Mouse (Mus musculus) lung, postnatal 0 days (tissue): ENCODE measurements around the gene Olfr1417. TPM values are rescaled to one million over a fixed set of nuclear protein-coding genes. Genes with fewer than 3 reads are reported as not detected.
A peak's percentile ranks its signal among the peaks of the same experiment; 100 is the strongest.

Experiments used
- ATAC-seq: fragments of 200-750 bp; cut with Nextera tagmentation; 2 replicates; pipeline ENCODE4 v1.8.0; 2017; ENCODE audit warnings: moderate library complexity
- DNase-seq: peaks from one replicate; pipeline ENCODE4 v3.0.0-alpha.2; 2016; ENCODE audit warnings: low spot score
- H3K27ac ChIP-seq: fragments of 300-500 bp; sonication (generic); 2 replicates; pipeline ENCODE4 v1.5.1; 2014; ENCODE audit warnings: antibody characterized with exemption, mild to moderate bottlenecking, low read length, mixed read lengths
- H3K27me3 ChIP-seq: fragments of 300-500 bp; sonication (generic); replicated peaks from 2 replicates; pipeline ENCODE4 v1.6.1; 2014; ENCODE audit warnings: low read length, mixed read lengths; ENCODE audit not compliant: insufficient read depth
- H3K36me3 ChIP-seq: fragments of 300-500 bp; sonication (generic); 2 replicates; pipeline ENCODE4 v1.6.1; 2014; ENCODE audit warnings: low read length, mixed read lengths; ENCODE audit not compliant: insufficient read depth
- H3K4me1 ChIP-seq: fragments of 300-500 bp; sonication (generic); 2 replicates; pipeline ENCODE4 v1.6.1; 2014; ENCODE audit warnings: antibody characterized with exemption, low read depth, low read length, mixed read lengths; ENCODE audit not compliant: insufficient read depth
- H3K4me2 ChIP-seq: fragments of 300-500 bp; sonication (generic); replicated peaks from 2 replicates; pipeline ENCODE4 v1.6.1; 2014; ENCODE audit warnings: low read depth, mild to moderate bottlenecking, low read length, moderate library complexity, mixed read lengths
- H3K4me3 ChIP-seq: fragments of 300-500 bp; sonication (generic); 2 replicates; pipeline ENCODE4 v1.5.1; 2014; ENCODE audit warnings: low read depth, low read length
- H3K9ac ChIP-seq: fragments of 300-500 bp; sonication (generic); replicated peaks from 2 replicates; pipeline ENCODE4 v1.6.1; 2014; ENCODE audit warnings: low read depth, mild to moderate bottlenecking
- H3K9me3 ChIP-seq: fragments of 300-500 bp; sonication (generic); 2 replicates; pipeline ENCODE4 v1.6.1; 2016; ENCODE audit warnings: low read length, mixed read lengths
- CTCF ChIP-seq: IDR thresholded peaks from 2 replicates; pipeline ENCODE4 v1.5.1; 2016; ENCODE audit warnings: antibody characterized with exemption, mild to moderate bottlenecking
- EP300 ChIP-seq: IDR thresholded peaks from 2 replicates; pipeline ENCODE4 v1.6.1; 2016; ENCODE audit warnings: antibody characterized with exemption, mild to moderate bottlenecking, control low read depth
- WGBS: fragments of 180-500 bp; shearing (Covaris S2); extraction: QIAGEN DNeasy Blood & Tissue Kit; methylation state at CpG from one replicate; pipeline ENCODE4 v1.1.7; 2014; 5-methylcytosine and 5-hydroxymethylcytosine counted together
- polyA plus RNA-seq: library from polyadenylated mRNA; unstranded; fragments of >200 nt; fragmentation: Nextera tagmentation; extraction: Ambion mirVana; gene quantifications from 2 replicates; pipeline ENCODE4 v1.2.1, GENCODE M21; 2015

Gene Olfr1417
- polyA plus RNA-seq, 1 experiment from 2014 or later = 0.08 TPM

- TF ChIP-seq EP300 (no peak), CTCF (no peak)
- no peaks in the 10 kb centered on the region for H3K36me3 ChIP-seq
- WGBS = 58% methylated on average over 4 of the region's 4 CpGs
- H3K4me2 ChIP-seq = no peak overlapping the region
- H3K27ac ChIP-seq = no peak overlapping the region
- H3K4me1 ChIP-seq = peaks cover 18% of the 10 kb centered on the region
- no peak for ATAC-seq
- H3K4me3 ChIP-seq = no peak overlapping the region
- H3K9me3 ChIP-seq = no peaks in the 10 kb centered on the region
- no peak for DNase-seq
- no peak overlapping the region for H3K9ac ChIP-seq
- no peaks in the 10 kb centered on the region for H3K27me3 ChIP-seq
These were observed 25.9 kb downstream of the Olfr1417 start for GRCm38 (mm10) chr19:11813136-11813535.

- no peak for ATAC-seq
- Histone ChIP-seq H3K4me2 (no peak overlapping the region), H3K27me3 (no peaks in the 10 kb centered on the region), H3K27ac (no peak overlapping the region), H3K9ac (no peak overlapping the region), H3K4me1 (peaks cover 12% of the 10 kb centered on the region; the same call in 1 of the 2 replicates), H3K9me3 (no peaks in the 10 kb centered on the region), H3K36me3 (no peaks in the 10 kb centered on the region), H3K4me3 (no peak overlapping the region)
- peak; percentile 21 for DNase-seq
- WGBS = 42% methylated on average over 5 of the region's 5 CpGs
- TF ChIP-seq CTCF (no peak), EP300 (no peak)
These were observed 27.2 kb downstream of the Olfr1417 start for GRCm38 (mm10) chr19:11811688-11812365.

- Histone ChIP-seq H3K9ac (no peak overlapping the region), H3K4me2 (no peak overlapping the region), H3K4me1 (peaks cover 12% of the 10 kb centered on the region; the same call in 1 of the 2 replicates), H3K36me3 (no peaks in the 10 kb centered on the region), H3K4me3 (no peak overlapping the region), H3K27ac (peak overlapping the region; percentile 54; the same call in 1 of the 2 replicates), H3K27me3 (no peaks in the 10 kb centered on the region), H3K9me3 (no peaks in the 10 kb centered on the region)
- peak; percentile 65 for ATAC-seq
- DNase-seq = peak; percentile 51
- WGBS = 53% methylated on average over 1 of the region's 1 CpGs
- no peak for TF ChIP-seq EP300
- TF ChIP-seq CTCF = no peak
These were observed 28.2 kb downstream of the Olfr1417 start for GRCm38 (mm10) chr19:11810856-11811255.

- Histone ChIP-seq H3K4me1 (peaks cover 12% of the 10 kb centered on the region; the same call in 1 of the 2 replicates), H3K9ac (no peak overlapping the region), H3K4me3 (no peak overlapping the region), H3K9me3 (no peaks in the 10 kb centered on the region), H3K4me2 (no peak overlapping the region), H3K27ac (peak overlapping the region; percentile 20), H3K27me3 (no peaks in the 10 kb centered on the region), H3K36me3 (no peaks in the 10 kb centered on the region)
- DNase-seq = peak; percentile 14
- WGBS = 53% methylated on average over 5 of the region's 5 CpGs
- no peak for TF ChIP-seq EP300
- TF ChIP-seq CTCF = no peak
- ATAC-seq = no peak
These were observed 28.8 kb downstream of the Olfr1417 start for GRCm38 (mm10) chr19:11810003-11810758.

GRCm38 (mm10) chr19:11808452-11808851 is 30.6 kb downstream of the Olfr1417 start:
- WGBS = 82% methylated on average over 2 of the region's 2 CpGs
- no peak for ATAC-seq
- TF ChIP-seq CTCF (no peak), EP300 (no peak)

GRCm38 (mm10) chr19:11807822-11808221 is 31.2 kb downstream of the Olfr1417 start:
- DNase-seq = no peak
- ATAC-seq = no peak
- Histone ChIP-seq H3K36me3 (no peaks in the 10 kb centered on the region), H3K9me3 (no peaks in the 10 kb centered on the region), H3K4me3 (no peak overlapping the region), H3K9ac (no peak overlapping the region), H3K27ac (no peak overlapping the region), H3K4me1 (peaks cover 12% of the 10 kb centered on the region; the same call in 1 of the 2 replicates), H3K27me3 (no peaks in the 10 kb centered on the region), H3K4me2 (no peak overlapping the region)
- WGBS = 57% methylated on average over 6 of the region's 6 CpGs
- TF ChIP-seq EP300 = no peak
- TF ChIP-seq CTCF = no peak

More at GRCm38 (mm10) chr19:11808452-11808851, 30.6 kb downstream of the Olfr1417 start:
- no peak overlapping the region for H3K4me2 ChIP-seq
- H3K4me1 ChIP-seq = peaks cover 12% of the 10 kb centered on the region; the same call in 1 of the 2 replicates
- no peaks in the 10 kb centered on the region for H3K9me3 ChIP-seq
- no peak overlapping the region for H3K27ac ChIP-seq
- H3K9ac ChIP-seq = no peak overlapping the region
- H3K27me3 ChIP-seq = no peaks in the 10 kb centered on the region
- no peak overlapping the region for H3K4me3 ChIP-seq
- no peak for DNase-seq
- H3K36me3 ChIP-seq = no peaks in the 10 kb centered on the region
